Mouse (Mus musculus) gastrocnemius, postnatal 36 days (tissue): ENCODE data around the gene 2010003K11Rik. TPM values are rescaled to one million over a fixed set of nuclear protein-coding genes. Genes with fewer than 3 reads are reported as not detected.
"Not testable (repeated sequence)": the region's sequence is repeated elsewhere in the genome, so short reads cannot be mapped to it uniquely, and the experiment has no call there.

ENCODE experiments used
- DNase-seq, 2 experiments: peaks; one replicate each; pipeline ENCODE4 v3.0.0; 2022
- intact Hi-C: fragments of 180-260 bp; cut with DNase I; formaldehyde crosslinking; loops from one replicate; pipeline ENCODE4 v1.15.1; 2025
- total RNA-seq, 2 experiments: library from RNA; stranded (reverse); gene quantifications; 2 replicates each; pipeline ENCODE4 v1.2.3; 2021

The 2010003K11Rik gene
- total RNA-seq, 2 experiments from 2014 or later = not detected

- no peak for DNase-seq
- intact Hi-C loops = no loop called here
Measured at GRCm38 (mm10) chr19:4468363-4468762, 30.0 kb downstream of the 2010003K11Rik start.

- intact Hi-C loops = no loop called here
- no peak for DNase-seq
Measured at GRCm38 (mm10) chr19:4464666-4465065, 33.7 kb downstream of the 2010003K11Rik start.

DNA sequence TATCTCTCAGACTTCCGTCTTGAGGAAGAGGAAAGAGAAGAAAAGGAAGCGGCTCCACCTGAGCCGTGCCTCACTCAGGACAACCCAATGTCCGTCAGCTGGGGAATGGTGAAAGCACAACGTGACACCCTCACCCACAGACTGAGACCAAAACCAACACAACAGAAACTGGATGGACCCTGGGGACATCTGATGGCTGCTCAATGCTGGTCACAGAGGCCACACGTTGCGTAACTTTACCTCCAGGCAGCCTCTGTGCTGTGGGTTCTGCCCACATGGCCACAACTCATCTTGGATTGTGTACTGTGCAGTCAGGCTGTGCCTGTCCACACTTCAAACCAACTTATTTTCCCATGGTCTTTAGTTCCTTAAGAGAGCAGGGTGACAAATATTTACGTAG is 36.4 kb downstream of the 2010003K11Rik start:
- intact Hi-C loops = no loop called here
- no peak for DNase-seq

DNA sequence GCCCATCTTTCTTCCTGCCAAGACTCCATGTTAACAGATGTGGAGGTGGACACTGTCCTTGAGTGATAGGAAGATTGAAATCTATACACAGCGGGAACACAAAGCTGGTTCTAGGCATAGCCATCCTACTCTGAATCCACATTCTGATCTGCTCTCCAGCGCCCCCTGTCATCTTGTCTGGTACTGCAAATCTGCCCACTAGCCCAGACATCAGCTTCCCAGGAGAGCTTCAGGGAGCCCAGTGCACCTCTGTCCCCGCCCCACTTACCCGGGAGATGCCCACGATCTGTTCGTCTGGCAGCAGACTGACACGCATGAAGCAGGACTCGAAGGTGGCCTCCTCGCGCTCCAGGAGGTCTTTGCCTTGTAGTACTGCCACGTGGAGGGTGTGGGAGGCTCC is 42.2 kb downstream of the 2010003K11Rik start:
- peak in 1 of 2 experiments; percentile 31 for DNase-seq
- intact Hi-C loops = no loop called here

GRCm38 (mm10) chr19:4455071-4455800 is 43.1 kb downstream of the 2010003K11Rik start:
- intact Hi-C loops = no loop called here
- DNase-seq = no peak

DNA sequence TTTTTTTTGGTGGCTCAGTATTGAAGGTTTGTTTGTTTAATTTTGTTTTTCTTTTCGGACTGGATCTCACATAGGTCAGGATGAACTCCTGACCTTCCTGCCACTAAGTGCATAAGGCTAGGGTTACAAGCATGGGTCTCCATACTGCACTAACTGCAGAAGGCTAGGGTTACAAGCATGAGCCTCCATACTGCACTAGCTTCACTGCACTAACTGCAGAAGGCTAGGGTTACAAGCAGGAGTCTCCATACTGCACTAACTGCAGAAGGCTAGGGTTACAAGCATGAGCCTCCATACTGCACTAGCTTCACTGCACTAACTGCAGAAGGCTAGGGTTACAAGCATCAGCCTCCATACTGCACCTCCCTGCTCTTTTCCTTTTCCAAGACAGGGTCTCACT is 44.3 kb downstream of the 2010003K11Rik start:
- intact Hi-C loops, DNase-seq: not testable (repeated sequence)

- no peak for DNase-seq
- intact Hi-C loops = no loop called here
Measured at GRCm38 (mm10) chr19:4452525-4452924, 45.9 kb downstream of the 2010003K11Rik start.

DNA sequence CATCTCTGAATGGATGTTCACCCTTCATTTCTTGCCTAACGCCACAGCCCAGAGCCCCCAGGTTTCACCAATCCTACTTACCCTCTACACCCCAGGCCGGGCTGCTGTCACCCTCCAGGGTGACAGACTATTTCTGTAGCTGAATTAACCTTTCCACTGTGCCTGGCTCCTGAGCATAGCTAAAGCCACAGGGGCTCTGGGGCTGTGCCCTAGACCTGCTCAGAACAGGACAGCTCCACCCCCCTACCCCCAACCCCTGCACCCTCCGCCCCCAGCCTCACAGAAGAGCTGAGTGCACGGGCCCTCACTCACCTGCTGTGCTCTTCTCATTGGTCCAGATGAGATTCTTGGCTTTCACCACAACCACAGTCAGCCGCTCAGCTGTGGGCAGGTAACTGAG is 46.4 kb downstream of the 2010003K11Rik start:
- DNase-seq = no peak
- intact Hi-C loops = no loop called here

DNA sequence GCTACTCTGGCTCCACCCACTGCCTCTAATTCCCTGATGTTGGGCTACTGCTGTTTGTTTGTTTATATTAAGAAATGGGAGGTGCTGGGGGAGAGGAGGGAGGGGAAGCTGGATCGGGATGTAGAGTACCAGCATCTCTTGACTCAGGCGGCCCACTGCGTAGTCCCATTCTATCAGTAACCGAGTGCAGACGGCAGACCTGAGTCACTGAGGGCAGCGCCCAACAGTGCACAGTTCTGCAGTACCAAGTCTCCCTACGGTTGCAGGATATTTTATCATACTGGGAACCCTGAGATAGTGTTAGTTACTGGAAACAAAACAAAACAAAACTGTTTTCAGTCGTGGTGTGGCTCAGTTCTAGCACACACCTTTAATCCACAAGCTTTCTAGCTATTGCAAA is 47.3 kb downstream of the 2010003K11Rik start:
- intact Hi-C loops = no loop called here
- DNase-seq = no peak

DNA sequence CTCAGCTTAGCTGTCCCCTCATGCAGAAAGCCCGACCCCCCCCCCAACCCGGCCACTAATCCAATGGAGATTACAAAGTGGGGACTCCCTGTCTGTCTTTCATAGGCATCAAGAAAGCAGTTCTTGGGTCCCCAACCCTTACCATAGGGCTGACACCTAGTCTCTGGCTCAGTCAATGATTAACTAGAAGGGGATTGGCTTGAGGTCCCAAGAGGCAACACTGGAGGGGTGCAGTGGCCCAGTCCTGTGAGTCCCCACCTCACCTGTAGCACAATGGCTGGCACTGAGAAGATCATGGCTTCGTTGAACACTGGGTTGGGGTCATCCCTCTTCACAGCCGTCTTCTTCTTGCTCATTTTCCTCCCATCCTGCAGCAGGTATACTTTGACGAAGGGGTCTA is 47.7 kb downstream of the 2010003K11Rik start:
- intact Hi-C loops = no loop called here
- DNase-seq = no peak

DNA sequence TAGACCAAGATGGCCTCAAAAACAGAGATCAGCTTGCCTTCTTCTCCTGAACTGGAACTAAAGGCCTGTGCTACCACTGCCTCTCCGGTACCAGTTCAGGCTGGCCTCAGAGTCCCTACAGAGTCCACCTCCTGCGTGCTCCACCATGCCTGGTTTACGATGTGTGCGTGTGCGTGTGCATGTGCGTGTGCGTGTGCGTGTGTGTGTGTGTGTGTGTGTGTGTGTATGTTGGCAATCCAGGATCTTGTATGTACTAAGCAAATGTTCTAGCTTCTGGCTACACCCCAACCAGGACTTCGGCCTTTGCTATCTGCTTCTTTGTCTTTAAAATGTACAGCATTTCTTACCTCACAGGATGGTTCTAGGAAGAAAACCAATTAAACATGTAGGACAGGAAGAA is 49.2 kb downstream of the 2010003K11Rik start:
- no peak for DNase-seq
- intact Hi-C loops = no loop called here

GRCm38 (mm10) chr19:4447445-4447844 is 50.9 kb downstream of the 2010003K11Rik start:
- no peak for DNase-seq
- intact Hi-C loops = no loop called here

Other genes with a start within 250 kb of the 2010003K11Rik start
- gene Ssh3, start 229.4 kb downstream of the 2010003K11Rik start, total RNA-seq = 1 to 10 TPM; 2.4 to 3.0 TPM
- gene Ankrd13d, start 215.4 kb downstream of the 2010003K11Rik start, total RNA-seq = under 1 TPM; 0.23 to 0.27 TPM
- 10 to 100 TPM; 41.5 to 52.0 TPM for gene Grk2, start 192.4 kb downstream of the 2010003K11Rik start, total RNA-seq
- 10 to 100 TPM; 26.5 to 32.2 TPM for gene Kdm2a, start 100.3 kb downstream of the 2010003K11Rik start, total RNA-seq
- under 1 TPM; 0.39 to 0.69 TPM for gene Rhod, start 59.2 kb downstream of the 2010003K11Rik start, total RNA-seq
- 1 to 10 TPM; 8.5 to 8.6 TPM for gene Syt12, start 21.1 kb downstream of the 2010003K11Rik start, total RNA-seq
- 10 to 100 TPM; 62.5 to 63.4 TPM for gene Pcx, start 11.9 kb upstream of the 2010003K11Rik start, total RNA-seq
- gene Lrfn4, start 117.1 kb upstream of the 2010003K11Rik start, total RNA-seq = 1 to 10 TPM; 1.1 to 1.8 TPM
- 1 to 10 TPM; 4.6 to 5.7 TPM for gene Rce1, start 127.1 kb upstream of the 2010003K11Rik start, total RNA-seq
- under 1 TPM in 1 of 2 experiments, not detected in 1; 0.47 TPM for gene Gm960, start 200.1 kb upstream of the 2010003K11Rik start, total RNA-seq
- gene Sptbn2, start 212.6 kb upstream of the 2010003K11Rik start, total RNA-seq = under 1 TPM in 1 of 2 experiments, not detected in 1; 0.05 TPM